Mouse (Mus musculus) liver, embryonic 13.5 days (tissue): Measurements from ENCODE around the gene C530025M09Rik. TPM values are rescaled to one million over a fixed set of nuclear protein-coding genes. Genes with fewer than 3 reads are reported as not detected.

Experiments used
- ATAC-seq: fragments of 200-750 bp; cut with Nextera tagmentation; 2 replicates; pipeline ENCODE4 v1.8.0; 2017; ENCODE audit warnings: low read depth, mild to moderate bottlenecking, moderate number of reproducible peaks, moderate library complexity
- DNase-seq: peaks from one replicate; pipeline ENCODE4 v3.0.0; 2022
- H3K27ac ChIP-seq: fragments of 300-500 bp; sonication (generic); 2 replicates; pipeline ENCODE4 v1.5.1; 2015; ENCODE audit warnings: moderate library complexity, mild to moderate bottlenecking, inconsistent platforms
- H3K27me3 ChIP-seq: fragments of 300-500 bp; sonication (generic); 2 replicates; pipeline ENCODE4 v1.6.1; 2015; ENCODE audit warnings: mild to moderate bottlenecking, inconsistent platforms
- H3K36me3 ChIP-seq: fragments of 300-500 bp; sonication (generic); 2 replicates; pipeline ENCODE4 v1.6.1; 2015; ENCODE audit warnings: mild to moderate bottlenecking, inconsistent platforms
- H3K4me1 ChIP-seq: fragments of 300-500 bp; sonication (generic); replicated peaks from 2 replicates; pipeline ENCODE4 v1.6.1; 2015; ENCODE audit warnings: inconsistent platforms
- H3K4me2 ChIP-seq: fragments of 300-500 bp; sonication (generic); 2 replicates; pipeline ENCODE4 v1.6.1; 2015; ENCODE audit warnings: inconsistent platforms, mild to moderate bottlenecking, moderate library complexity
- H3K4me3 ChIP-seq: fragments of 300-500 bp; sonication (generic); replicated peaks from 2 replicates; pipeline ENCODE4 v1.5.1; 2015; ENCODE audit warnings: mild to moderate bottlenecking, inconsistent platforms
- H3K9ac ChIP-seq: fragments of 300-500 bp; sonication (generic); 2 replicates; pipeline ENCODE4 v1.6.1; 2015; ENCODE audit warnings: mild to moderate bottlenecking, inconsistent platforms
- H3K9me3 ChIP-seq: fragments of 300-500 bp; sonication (generic); replicated peaks from 2 replicates; pipeline ENCODE4 v1.6.1; 2016; ENCODE audit warnings: inconsistent platforms
- WGBS: fragments of 180-500 bp; shearing (Covaris S2); methylation state at CpG from one replicate; pipeline ENCODE4 v1.1.7; 2015; ENCODE audit not compliant: insufficient replicate concordance; 5-methylcytosine and 5-hydroxymethylcytosine counted together
- polyA plus RNA-seq: library from polyadenylated mRNA; unstranded; fragments of >200 nt; fragmentation: Nextera tagmentation; extraction: Ambion mirVana; gene quantifications from 2 replicates; pipeline ENCODE4 v1.2.1, GENCODE M21; 2015

The C530025M09Rik gene
- not detected in 2 replicates for polyA plus RNA-seq

GRCm38 (mm10) chr2:149830536-149831458 lies at the start of gene C530025M09Rik:
Gene C530025M09Rik (minus strand): TSS chr2:149831213.
- H3K27ac ChIP-seq = no peak within 1 kb of the TSS
- peak within 1 kb of the TSS; percentile 27 for H3K4me3 ChIP-seq
- WGBS = 2% methylated on average over 78 of the region's 82 CpGs
- DNase-seq (no peak), ATAC-seq (no peak)
- H3K9me3 ChIP-seq = no peaks in the 10 kb centered on the region
- no peaks in the 10 kb centered on the region for H3K4me1 ChIP-seq
- H3K4me2 ChIP-seq = peak within 1 kb of the TSS; percentile 47
- no peak within 1 kb of the TSS for H3K9ac ChIP-seq
- H3K27me3 ChIP-seq = peaks cover 43% of the 10 kb centered on the region
- no peaks in the 10 kb centered on the region for H3K36me3 ChIP-seq

GRCm38 (mm10) chr2:149877954-149878353 lies 46.9 kb upstream of the C530025M09Rik start:
- WGBS = 35% methylated on average over 2 of the region's 2 CpGs
- no peaks in the 10 kb centered on the region for H3K4me1 ChIP-seq
- H3K4me2 ChIP-seq = no peak overlapping the region
- H3K9ac ChIP-seq = no peak overlapping the region
- no peak overlapping the region for H3K27ac ChIP-seq
- no peaks in the 10 kb centered on the region for H3K9me3 ChIP-seq
- ATAC-seq (no peak), DNase-seq (no peak)
- no peaks in the 10 kb centered on the region for H3K27me3 ChIP-seq
- H3K4me3 ChIP-seq = no peak overlapping the region
- H3K36me3 ChIP-seq = no peaks in the 10 kb centered on the region

GRCm38 (mm10) chr2:149873346-149873745 lies 42.3 kb upstream of the C530025M09Rik start:
- WGBS = 63% methylated on average over 3 of the region's 3 CpGs
- no peaks in the 10 kb centered on the region for H3K4me1 ChIP-seq
- no peak for DNase-seq

GRCm38 (mm10) chr2:149872496-149872895 lies 41.5 kb upstream of the C530025M09Rik start:
- ATAC-seq (no peak), DNase-seq (no peak)
- H3K4me2 ChIP-seq = no peak overlapping the region
- H3K9me3 ChIP-seq = no peaks in the 10 kb centered on the region
- 62% methylated on average over 4 of the region's 4 CpGs for WGBS
- H3K4me3 ChIP-seq = no peak overlapping the region
- H3K36me3 ChIP-seq = no peaks in the 10 kb centered on the region
- no peaks in the 10 kb centered on the region for H3K4me1 ChIP-seq
- no peak overlapping the region for H3K27ac ChIP-seq
- H3K27me3 ChIP-seq = no peaks in the 10 kb centered on the region
- H3K9ac ChIP-seq = no peak overlapping the region

More at GRCm38 (mm10) chr2:149873346-149873745, 42.3 kb upstream of the C530025M09Rik start:
- H3K36me3 ChIP-seq = no peaks in the 10 kb centered on the region
- no peak overlapping the region for H3K9ac ChIP-seq
- H3K27me3 ChIP-seq = no peaks in the 10 kb centered on the region
- H3K9me3 ChIP-seq = no peaks in the 10 kb centered on the region
- no peak for ATAC-seq
- no peak overlapping the region for H3K27ac ChIP-seq
- H3K4me2 ChIP-seq = no peak overlapping the region
- H3K4me3 ChIP-seq = no peak overlapping the region

- Histone ChIP-seq H3K4me2 (no peak overlapping the region), H3K27ac (no peak overlapping the region), H3K9me3 (no peaks in the 10 kb centered on the region; the same call in 1 of the 2 replicates), H3K4me1 (no peaks in the 10 kb centered on the region), H3K4me3 (no peak overlapping the region), H3K9ac (no peak overlapping the region), H3K27me3 (no peaks in the 10 kb centered on the region), H3K36me3 (no peaks in the 10 kb centered on the region)
- DNase-seq (no peak), ATAC-seq (no peak)
- WGBS = 49% methylated on average over 2 of the region's 2 CpGs
Measured at GRCm38 (mm10) chr2:149870496-149870895, 39.5 kb upstream of the C530025M09Rik start.

GRCm38 (mm10) chr2:149865914-149866435 lies 35.0 kb upstream of the C530025M09Rik start:
- no peaks in the 10 kb centered on the region; the same call in 1 of the 2 replicates for H3K9me3 ChIP-seq
- no peaks in the 10 kb centered on the region for H3K36me3 ChIP-seq
- H3K4me2 ChIP-seq = no peak overlapping the region
- no peak overlapping the region for H3K4me3 ChIP-seq
- WGBS = 61% methylated on average over 5 of the region's 5 CpGs
- H3K27ac ChIP-seq = no peak overlapping the region
- DNase-seq (no peak), ATAC-seq (no peak)
- H3K9ac ChIP-seq = no peak overlapping the region
- no peaks in the 10 kb centered on the region for H3K27me3 ChIP-seq
- H3K4me1 ChIP-seq = no peaks in the 10 kb centered on the region

- Histone ChIP-seq H3K9ac (no peak overlapping the region), H3K4me1 (no peaks in the 10 kb centered on the region), H3K27ac (no peak overlapping the region), H3K4me2 (no peak overlapping the region), H3K9me3 (no peaks in the 10 kb centered on the region; the same call in 1 of the 2 replicates), H3K27me3 (no peaks in the 10 kb centered on the region), H3K4me3 (no peak overlapping the region), H3K36me3 (no peaks in the 10 kb centered on the region)
- no peak for ATAC-seq
- no peak for DNase-seq
- WGBS = 71% methylated on average over 3 of the region's 3 CpGs
Measured at GRCm38 (mm10) chr2:149861002-149861401, 30.0 kb upstream of the C530025M09Rik start.

GRCm38 (mm10) chr2:149848778-149849177 lies 17.8 kb upstream of the C530025M09Rik start:
- Histone ChIP-seq H3K9ac (no peak overlapping the region), H3K4me2 (no peak overlapping the region), H3K4me1 (no peaks in the 10 kb centered on the region), H3K36me3 (no peaks in the 10 kb centered on the region), H3K27me3 (no peaks in the 10 kb centered on the region), H3K9me3 (no peaks in the 10 kb centered on the region), H3K4me3 (no peak overlapping the region), H3K27ac (no peak overlapping the region)
- 40% methylated on average over 4 of the region's 4 CpGs for WGBS
- no peak for ATAC-seq
- no peak for DNase-seq

GRCm38 (mm10) chr2:149844575-149844974 lies 13.6 kb upstream of the C530025M09Rik start:
- no peak overlapping the region for H3K27ac ChIP-seq
- WGBS = 36% methylated on average over 2 of the region's 2 CpGs
- H3K4me2 ChIP-seq = no peak overlapping the region
- no peak overlapping the region for H3K9ac ChIP-seq
- H3K27me3 ChIP-seq = no peaks in the 10 kb centered on the region
- ATAC-seq (no peak), DNase-seq (no peak)
- H3K9me3 ChIP-seq = no peaks in the 10 kb centered on the region
- H3K36me3 ChIP-seq = no peaks in the 10 kb centered on the region
- H3K4me1 ChIP-seq = no peaks in the 10 kb centered on the region
- no peak overlapping the region for H3K4me3 ChIP-seq

GRCm38 (mm10) chr2:149839666-149840065 lies 8.7 kb upstream of the C530025M09Rik start:
- Histone ChIP-seq H3K27ac (no peak overlapping the region), H3K4me1 (no peaks in the 10 kb centered on the region), H3K9me3 (no peaks in the 10 kb centered on the region), H3K36me3 (no peaks in the 10 kb centered on the region), H3K9ac (no peak overlapping the region), H3K4me2 (no peak overlapping the region), H3K27me3 (no peaks in the 10 kb centered on the region), H3K4me3 (no peak overlapping the region)
- DNase-seq (no peak), ATAC-seq (no peak)
- 57% methylated on average over 2 of the region's 2 CpGs for WGBS

GRCm38 (mm10) chr2:149836471-149837135 lies 5.6 kb upstream of the C530025M09Rik start:
- no peaks in the 10 kb centered on the region for H3K4me1 ChIP-seq
- no peaks in the 10 kb centered on the region for H3K36me3 ChIP-seq
- no peak overlapping the region for H3K9ac ChIP-seq
- WGBS = 50% methylated on average over 2 of the region's 2 CpGs
- H3K4me3 ChIP-seq = no peak overlapping the region
- H3K27me3 ChIP-seq = peaks cover 14% of the 10 kb centered on the region
- no peak overlapping the region for H3K27ac ChIP-seq
- H3K9me3 ChIP-seq = no peaks in the 10 kb centered on the region
- DNase-seq (no peak), ATAC-seq (no peak)
- no peak overlapping the region for H3K4me2 ChIP-seq
